Mouse (Mus musculus): Measurements from ENCODE around the gene Cds1. TPM values are rescaled to one million over a fixed set of nuclear protein-coding genes. Genes with fewer than 3 reads are reported as not detected.

Cds1 gene
- total RNA-seq, 2 experiments from 2014 or later, result 13.2 to 13.4 TPM

GRCm38 (mm10) chr5:101768558-101768957 is 3.6 kb downstream of the Cds1 start:
- no peak for DNase-seq (ENCODE audit: low spot score)
- intact Hi-C loops (cut with DNase I), result loop anchor here (10.0 kb wide), 1 partner anchor 306 kb away; no protein-coding TSS in a partner anchor

GRCm38 (mm10) chr5:101772621-101773020 is 7.7 kb downstream of the Cds1 start:
- intact Hi-C loops (cut with DNase I), result no loop called here
- no peak for DNase-seq (ENCODE audit: low spot score)

- intact Hi-C loops (cut with DNase I), result no loop called here
Observed at GRCm38 (mm10) chr5:101775262-101775661, 10.3 kb downstream of the Cds1 start.

GRCm38 (mm10) chr5:101776528-101776927 is 11.6 kb downstream of the Cds1 start:
- DNase-seq (ENCODE audit: low spot score), result no peak
- intact Hi-C loops (cut with DNase I), result no loop called here

More at GRCm38 (mm10) chr5:101775262-101775661, 10.3 kb downstream of the Cds1 start:
- DNase-seq (ENCODE audit: low spot score), result no peak

- intact Hi-C loops (cut with DNase I), result no loop called here
Observed at GRCm38 (mm10) chr5:101779376-101779863, 14.5 kb downstream of the Cds1 start.

GRCm38 (mm10) chr5:101780918-101781317 is 16.0 kb downstream of the Cds1 start:
- no peak for DNase-seq (ENCODE audit: low spot score)
- intact Hi-C loops (cut with DNase I), result no loop called here

More at GRCm38 (mm10) chr5:101779376-101779863, 14.5 kb downstream of the Cds1 start:
- no peak for DNase-seq (ENCODE audit: low spot score)

- DNase-seq (ENCODE audit: low spot score), result no peak
- intact Hi-C loops (cut with DNase I), result no loop called here
Observed at GRCm38 (mm10) chr5:101784328-101784727, 19.4 kb downstream of the Cds1 start.

- DNase-seq (ENCODE audit: low spot score), result no peak
- intact Hi-C loops (cut with DNase I), result no loop called here
Observed at GRCm38 (mm10) chr5:101784787-101785186, 19.9 kb downstream of the Cds1 start.

GRCm38 (mm10) chr5:101785921-101786614 is 21.1 kb downstream of the Cds1 start:
- intact Hi-C loops (cut with DNase I), result no loop called here
- DNase-seq (ENCODE audit: low spot score), result no peak

- DNase-seq (ENCODE audit: low spot score), result no peak
- intact Hi-C loops (cut with DNase I), result no loop called here
Observed at GRCm38 (mm10) chr5:101789770-101790169, 24.8 kb downstream of the Cds1 start.

- intact Hi-C loops (cut with DNase I), result no loop called here
- DNase-seq (ENCODE audit: low spot score), result no peak
Observed at GRCm38 (mm10) chr5:101790560-101790959, 25.6 kb downstream of the Cds1 start.

- intact Hi-C loops (cut with DNase I), result no loop called here
- no peak for DNase-seq (ENCODE audit: low spot score)
Observed at GRCm38 (mm10) chr5:101792665-101793064, 27.7 kb downstream of the Cds1 start.

GRCm38 (mm10) chr5:101801891-101802290 is 37.0 kb downstream of the Cds1 start:
- no peak for DNase-seq (ENCODE audit: low spot score)
- intact Hi-C loops (cut with DNase I), result no loop called here

GRCm38 (mm10) chr5:101802358-101803022 is 37.6 kb downstream of the Cds1 start:
- intact Hi-C loops (cut with DNase I), result no loop called here
- DNase-seq (ENCODE audit: low spot score), result no peak

- DNase-seq (ENCODE audit: low spot score), result no peak
- intact Hi-C loops (cut with DNase I), result no loop called here
Observed at GRCm38 (mm10) chr5:101811296-101812169, 46.6 kb downstream of the Cds1 start.

- no peak for DNase-seq (ENCODE audit: low spot score)
- intact Hi-C loops (cut with DNase I), result no loop called here
Observed at GRCm38 (mm10) chr5:101816822-101817221, 51.9 kb downstream of the Cds1 start.

- DNase-seq (ENCODE audit: low spot score), result no peak
- intact Hi-C loops (cut with DNase I), result no loop called here
Observed at GRCm38 (mm10) chr5:101819216-101819615, 54.3 kb downstream of the Cds1 start.

GRCm38 (mm10) chr5:101819844-101820243 is 54.9 kb downstream of the Cds1 start:
- DNase-seq (ENCODE audit: low spot score), result no peak
- intact Hi-C loops (cut with DNase I), result no loop called here

- intact Hi-C loops (cut with DNase I), result no loop called here
- DNase-seq (ENCODE audit: low spot score), result no peak
Observed at GRCm38 (mm10) chr5:101821052-101821451, 56.1 kb downstream of the Cds1 start.
